Mouse (Mus musculus) embryonic facial prominence, embryonic 12.5 days (tissue): ENCODE measurements around the gene Ift81. TPM values are rescaled to one million over a fixed set of nuclear protein-coding genes. Genes with fewer than 3 reads are reported as not detected.

Experiments
- ATAC-seq: fragments of 200-750 bp; cut with Nextera tagmentation; 2 replicates; pipeline ENCODE4 v1.8.0; 2017; ENCODE audit not compliant: insufficient number of reproducible peaks, insufficient read depth, low FRiP score, low TSS enrichment
- H3K27ac ChIP-seq: fragments of 300-500 bp; sonication (generic); 2 replicates; pipeline ENCODE4 v1.5.1; 2016; ENCODE audit warnings: mild to moderate bottlenecking
- H3K27me3 ChIP-seq: fragments of 300-500 bp; sonication (generic); 2 replicates; pipeline ENCODE4 v1.6.1; 2016; ENCODE audit warnings: mild to moderate bottlenecking, moderate library complexity
- H3K36me3 ChIP-seq: fragments of 300-500 bp; sonication (generic); 2 replicates; pipeline ENCODE4 v1.6.1; 2016; ENCODE audit warnings: mild to moderate bottlenecking
- H3K4me1 ChIP-seq: fragments of 300-500 bp; sonication (generic); 2 replicates; pipeline ENCODE4 v1.6.1; 2016
- H3K4me2 ChIP-seq: fragments of 300-500 bp; sonication (generic); replicated peaks from 2 replicates; pipeline ENCODE4 v1.6.1; 2016; ENCODE audit warnings: mild to moderate bottlenecking, moderate library complexity
- H3K4me3 ChIP-seq: fragments of 300-500 bp; sonication (generic); 2 replicates; pipeline ENCODE4 v1.5.1; 2016; ENCODE audit warnings: mild to moderate bottlenecking
- H3K9ac ChIP-seq: fragments of 300-500 bp; sonication (generic); 2 replicates; pipeline ENCODE4 v1.6.1; 2016; ENCODE audit warnings: mild to moderate bottlenecking, moderate library complexity
- H3K9me3 ChIP-seq: fragments of 300-500 bp; sonication (generic); 2 replicates; pipeline ENCODE4 v1.6.1; 2016; ENCODE audit warnings: mild to moderate bottlenecking, moderate library complexity
- WGBS: fragments of 180-500 bp; shearing (Covaris S2); methylation state at CpG from one replicate; pipeline ENCODE4 v1.1.7; 2016; 5-methylcytosine and 5-hydroxymethylcytosine counted together
- polyA plus RNA-seq: library from polyadenylated mRNA; unstranded; fragments of >200 nt; fragmentation: Nextera tagmentation; extraction: Ambion mirVana; gene quantifications from 2 replicates; pipeline ENCODE4 v1.2.1, GENCODE M21; 2016

The Ift81 gene
- polyA plus RNA-seq, 1 experiment from 2014 or later = 44.9 TPM

DNA sequence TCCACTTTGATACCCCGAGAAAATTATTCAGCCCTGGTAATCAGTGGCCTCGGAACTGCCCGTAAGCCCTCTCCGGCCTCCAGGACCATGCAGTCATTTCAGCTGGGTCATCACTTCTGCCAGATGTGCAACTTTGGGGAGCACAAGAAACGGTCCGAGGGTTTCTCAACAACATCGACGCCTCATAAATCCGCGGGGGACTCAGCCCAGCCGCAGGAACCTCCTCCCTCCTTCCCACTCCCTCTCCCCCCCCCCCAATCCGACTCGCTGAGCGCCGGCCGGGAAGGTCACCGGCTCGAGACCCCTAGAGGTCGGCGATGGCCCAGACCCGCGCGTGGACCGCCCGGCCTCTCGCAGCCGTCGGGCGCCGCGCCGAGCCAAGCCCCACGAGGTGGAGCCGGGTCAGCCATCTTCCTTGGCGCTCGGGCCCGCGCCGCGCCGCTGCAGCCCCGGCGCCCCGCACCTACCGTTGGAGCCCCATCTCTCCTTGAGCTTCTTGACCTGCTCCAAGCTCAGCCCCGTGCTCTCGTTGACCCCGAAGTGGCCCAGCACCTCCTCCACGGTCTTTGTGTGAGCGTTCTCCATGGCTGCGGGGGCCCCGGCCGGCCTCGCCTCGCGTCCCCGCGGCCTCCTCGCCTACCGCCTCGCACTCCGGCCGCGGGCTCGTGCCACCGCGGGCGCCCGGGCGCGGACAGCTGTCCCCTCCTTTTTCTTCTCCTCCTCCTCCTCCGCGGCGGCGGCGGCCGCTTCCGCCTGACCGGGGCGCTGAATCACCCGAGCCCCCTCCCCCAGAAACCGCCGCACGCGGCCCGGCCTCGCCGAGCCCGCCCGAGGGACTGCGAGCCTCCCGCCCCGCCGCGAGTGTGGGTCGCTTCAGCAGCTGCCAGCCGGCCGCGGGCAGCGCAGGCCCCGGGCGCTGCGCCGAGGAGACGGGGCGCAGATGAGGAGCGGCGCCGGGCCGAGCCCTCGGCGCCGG is 112.9 kb downstream of the Ift81 start:
- Histone ChIP-seq H3K4me1 (peaks cover 36% of the 10 kb centered on the region), H3K9me3 (0 out of 2 replicates have a peak, but pooled peaks cover 1% of the 10 kb centered on the region), H3K36me3 (peaks cover 16% of the 10 kb centered on the region), H3K27ac (peak overlapping the region; percentile 99), H3K4me3 (peak overlapping the region; percentile 97), H3K9ac (peak overlapping the region; percentile 99), H3K4me2 (peak overlapping the region; percentile 60), H3K27me3 (no peaks in the 10 kb centered on the region)
- peak; percentile 5 for ATAC-seq
- under 1% methylated on average over 100 of the region's 113 CpGs for WGBS

DNA sequence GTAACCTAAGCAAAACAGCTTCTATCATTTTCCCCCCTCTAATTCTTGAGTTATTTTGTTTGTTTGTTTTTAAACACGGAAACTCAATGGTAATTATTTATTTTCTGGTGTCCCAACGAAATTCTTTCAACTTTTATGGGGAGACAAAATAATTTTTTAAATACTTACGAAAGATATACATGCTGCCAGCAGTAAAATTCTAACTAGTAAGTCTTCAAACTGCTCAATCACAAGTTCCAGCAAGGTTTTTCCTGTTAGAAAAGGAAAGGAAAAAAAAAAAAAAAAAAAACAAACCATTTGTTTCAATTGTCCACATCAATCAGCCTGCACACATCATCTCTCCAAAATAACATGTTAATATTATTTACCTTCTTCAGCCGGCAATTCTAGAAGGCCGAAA is 113.8 kb downstream of the Ift81 start:
- Histone ChIP-seq H3K4me1 (peaks cover 36% of the 10 kb centered on the region), H3K4me2 (peak overlapping the region; percentile 60), H3K27ac (no peak overlapping the region), H3K9ac (peak overlapping the region; percentile 99), H3K36me3 (peaks cover 24% of the 10 kb centered on the region), H3K27me3 (no peaks in the 10 kb centered on the region), H3K9me3 (no peaks in the 10 kb centered on the region), H3K4me3 (peak overlapping the region; percentile 97)
- no peak for ATAC-seq
- WGBS = 28% methylated on average over 5 of the region's 5 CpGs

Other genes with a start within 250 kb of the Ift81 start
- gene Gpn3, start 242.6 kb downstream of the Ift81 start, polyA plus RNA-seq = 70.0 and 77.7 TPM in 2 replicates
- gene Fam216a, start 242.2 kb downstream of the Ift81 start, polyA plus RNA-seq = 90.5 and 99.6 TPM in 2 replicates
- gene Arpc3, start 222.6 kb downstream of the Ift81 start, polyA plus RNA-seq = 75.8 and 88.9 TPM in 2 replicates
- gene Anapc7, start 192.8 kb downstream of the Ift81 start, polyA plus RNA-seq = 56.1 and 58.0 TPM in 2 replicates
- gene Atp2a2, start 112.3 kb downstream of the Ift81 start, polyA plus RNA-seq = 51.3 and 51.5 TPM in 2 replicates
- 0.74 and 0.96 TPM in 2 replicates for gene P2rx7, start 29.4 kb upstream of the Ift81 start, polyA plus RNA-seq
- gene P2rx4, start 93.0 kb upstream of the Ift81 start, polyA plus RNA-seq = 8.1 and 8.6 TPM in 2 replicates
- gene Camkk2, start 164.9 kb upstream of the Ift81 start, polyA plus RNA-seq = 43.1 and 44.6 TPM in 2 replicates
- gene Anapc5, start 206.8 kb upstream of the Ift81 start, polyA plus RNA-seq = 478 and 484 TPM in 2 replicates
- 36.7 and 40.7 TPM in 2 replicates for gene Rnf34, start 235.5 kb upstream of the Ift81 start, polyA plus RNA-seq